Mouse (Mus musculus): ENCODE measurements around the gene Gm43951.
"Not testable (repeated sequence)": the region's sequence is repeated elsewhere in the genome, so short reads cannot be mapped to it uniquely, and the experiment has no call there.

Gm43951 gene

GRCm38 (mm10) chr11:72203440-72203839, 3.2 kb downstream of the Gm43951 start:
- no peak for DNase-seq (ENCODE audit: low spot score in 2 of 2)

GRCm38 (mm10) chr11:72196506-72196905, 10.1 kb downstream of the Gm43951 start:
- DNase-seq (ENCODE audit: low spot score in 2 of 2), result no peak

DNA sequence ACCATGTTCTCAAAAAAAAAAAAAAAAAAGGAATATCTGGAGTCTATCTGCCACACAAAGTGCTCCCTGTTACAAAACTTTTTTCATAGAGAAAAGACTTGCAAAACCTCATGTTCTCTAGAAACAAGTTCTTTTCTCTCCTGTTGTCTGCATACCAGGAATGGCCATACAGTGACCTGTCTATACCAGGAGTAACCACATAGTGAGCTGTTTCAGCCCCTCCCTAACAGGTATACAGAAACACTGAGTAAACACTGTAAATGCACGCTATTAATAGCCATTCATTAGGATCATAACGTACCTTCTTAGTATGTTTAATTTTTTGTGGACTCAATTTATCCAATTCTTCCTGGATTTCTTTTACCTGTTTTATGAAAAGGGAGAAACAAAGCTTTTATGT, 12.4 kb downstream of the Gm43951 start:
- no peak for DNase-seq (ENCODE audit: low spot score in 2 of 2)

DNA sequence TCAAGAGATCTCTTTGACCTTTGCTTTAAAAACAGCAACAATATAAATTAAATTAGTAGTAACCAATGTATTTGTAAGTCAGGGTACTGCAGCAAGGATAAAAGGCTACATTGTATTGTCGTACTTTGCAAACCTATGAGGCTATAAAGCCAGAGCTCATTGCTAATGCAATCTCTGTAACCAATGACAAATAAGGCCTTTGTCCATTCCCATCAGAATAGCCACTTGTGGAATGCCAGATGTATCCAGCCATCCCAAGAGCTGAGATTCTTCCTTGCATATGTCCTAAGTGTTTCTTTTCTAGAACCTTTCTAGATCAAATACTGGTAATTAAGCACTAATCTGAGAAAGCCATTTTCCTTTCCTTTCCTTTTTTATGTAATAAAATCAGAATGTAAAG, 15.8 kb downstream of the Gm43951 start:
- no peak for DNase-seq (ENCODE audit: low spot score in 2 of 2)

- no peak for DNase-seq (ENCODE audit: low spot score in 2 of 2)
Measured at GRCm38 (mm10) chr11:72184252-72184651, 22.4 kb downstream of the Gm43951 start.

GRCm38 (mm10) chr11:72181136-72181535, 25.5 kb downstream of the Gm43951 start:
- DNase-seq (ENCODE audit: low spot score in 2 of 2), result no peak

- no peak for DNase-seq (ENCODE audit: low spot score in 2 of 2)
Measured at GRCm38 (mm10) chr11:72180556-72180955, 26.1 kb downstream of the Gm43951 start.

- DNase-seq (ENCODE audit: low spot score in 2 of 2), result no peak
Measured at GRCm38 (mm10) chr11:72176553-72176952, 30.1 kb downstream of the Gm43951 start.

- DNase-seq (ENCODE audit: low spot score in 2 of 2), result no peak
Measured at GRCm38 (mm10) chr11:72175966-72176365, 30.7 kb downstream of the Gm43951 start.

DNA sequence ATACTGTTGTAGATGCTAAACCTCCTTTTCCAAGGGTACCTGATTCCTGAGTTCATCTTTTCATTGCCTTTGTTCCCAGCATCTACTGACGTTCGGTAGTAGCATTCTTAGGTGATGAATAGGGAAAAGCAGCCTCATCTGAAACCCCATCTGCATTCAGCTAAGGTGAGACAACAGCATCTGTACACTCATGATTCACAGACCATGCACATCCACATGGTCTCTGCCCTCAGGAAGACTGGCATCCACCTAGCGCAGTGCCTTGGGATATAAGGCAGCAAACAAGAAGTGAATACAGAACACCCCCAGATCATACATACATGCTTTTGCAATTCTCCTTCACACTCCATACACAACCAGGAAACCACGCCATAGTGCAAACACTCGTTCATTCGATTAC, 31.9 kb downstream of the Gm43951 start:
- DNase-seq (ENCODE audit: low spot score in 2 of 2), result no peak

- DNase-seq (ENCODE audit: low spot score in 2 of 2), result no peak
Measured at GRCm38 (mm10) chr11:72173506-72173905, 33.1 kb downstream of the Gm43951 start.

DNA sequence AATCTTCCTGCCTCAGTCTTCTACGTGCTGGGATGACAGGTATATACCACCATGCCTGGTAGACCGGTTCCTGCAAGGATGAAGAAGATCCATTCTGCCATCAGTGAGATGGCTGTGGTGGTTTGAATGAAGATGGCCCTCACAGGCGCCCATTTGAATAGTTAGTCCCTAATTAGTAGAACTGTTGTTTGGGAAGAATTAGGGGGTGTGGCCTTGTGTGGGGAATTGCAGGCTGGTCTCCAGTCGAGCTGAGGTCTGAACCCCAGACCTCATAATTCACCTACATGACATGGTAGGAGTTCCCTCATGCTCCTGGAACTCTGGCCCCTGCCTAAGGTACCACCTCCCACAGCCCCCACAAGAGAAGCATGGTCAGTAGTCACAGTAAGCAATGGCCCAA, 34.7 kb downstream of the Gm43951 start:
- DNase-seq (ENCODE audit: low spot score in 2 of 2), result not testable (repeated sequence)

GRCm38 (mm10) chr11:72169871-72170270, 36.8 kb downstream of the Gm43951 start:
- no peak for DNase-seq (ENCODE audit: low spot score in 2 of 2)

DNA sequence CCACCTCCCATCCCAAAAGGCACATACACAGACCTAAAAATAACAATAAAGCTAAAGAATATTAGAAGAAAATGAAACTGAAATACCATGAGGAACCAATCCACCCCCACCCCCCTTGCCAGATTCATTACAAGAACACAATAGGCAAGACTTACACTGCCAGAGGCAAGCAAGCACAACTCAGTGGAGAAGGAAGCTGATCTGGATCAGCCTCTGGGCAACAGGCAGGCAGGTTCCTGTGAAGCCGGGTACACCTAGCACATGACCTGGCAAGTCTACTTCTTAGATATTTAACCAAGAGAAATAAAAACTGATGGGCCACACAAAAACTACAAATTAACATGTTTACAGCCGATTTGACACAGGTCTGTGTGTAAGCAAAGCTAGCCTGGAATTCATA, 43.4 kb downstream of the Gm43951 start:
- no peak for DNase-seq (ENCODE audit: low spot score in 2 of 2)

- peak; percentile 50 to 54 for DNase-seq (ENCODE audit: low spot score in 2 of 2)
Measured at GRCm38 (mm10) chr11:72156624-72157023, 50.0 kb downstream of the Gm43951 start.

DNA sequence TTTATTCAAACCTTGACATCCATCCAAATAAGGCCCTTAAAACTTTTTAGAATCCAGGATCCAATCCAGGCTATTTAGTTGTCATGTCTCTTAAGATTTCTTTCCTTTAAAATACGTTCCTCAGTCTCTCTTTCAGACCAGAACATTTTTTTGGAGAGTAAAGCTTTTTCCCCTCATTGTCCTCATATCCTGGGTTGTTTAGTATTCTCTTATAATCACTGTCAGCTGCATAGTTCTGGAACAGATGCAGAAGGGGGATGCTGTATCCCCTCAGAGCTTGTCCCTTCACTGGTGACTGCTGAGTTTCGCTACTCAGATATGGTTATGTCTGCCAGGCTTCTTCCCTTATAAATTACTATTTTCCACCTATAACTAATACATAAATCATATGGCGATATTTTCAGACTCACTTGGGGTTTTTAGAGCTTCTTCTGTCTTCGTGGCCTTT, 50.6 kb downstream of the Gm43951 start:
- DNase-seq (ENCODE audit: low spot score in 2 of 2), result no peak

DNA sequence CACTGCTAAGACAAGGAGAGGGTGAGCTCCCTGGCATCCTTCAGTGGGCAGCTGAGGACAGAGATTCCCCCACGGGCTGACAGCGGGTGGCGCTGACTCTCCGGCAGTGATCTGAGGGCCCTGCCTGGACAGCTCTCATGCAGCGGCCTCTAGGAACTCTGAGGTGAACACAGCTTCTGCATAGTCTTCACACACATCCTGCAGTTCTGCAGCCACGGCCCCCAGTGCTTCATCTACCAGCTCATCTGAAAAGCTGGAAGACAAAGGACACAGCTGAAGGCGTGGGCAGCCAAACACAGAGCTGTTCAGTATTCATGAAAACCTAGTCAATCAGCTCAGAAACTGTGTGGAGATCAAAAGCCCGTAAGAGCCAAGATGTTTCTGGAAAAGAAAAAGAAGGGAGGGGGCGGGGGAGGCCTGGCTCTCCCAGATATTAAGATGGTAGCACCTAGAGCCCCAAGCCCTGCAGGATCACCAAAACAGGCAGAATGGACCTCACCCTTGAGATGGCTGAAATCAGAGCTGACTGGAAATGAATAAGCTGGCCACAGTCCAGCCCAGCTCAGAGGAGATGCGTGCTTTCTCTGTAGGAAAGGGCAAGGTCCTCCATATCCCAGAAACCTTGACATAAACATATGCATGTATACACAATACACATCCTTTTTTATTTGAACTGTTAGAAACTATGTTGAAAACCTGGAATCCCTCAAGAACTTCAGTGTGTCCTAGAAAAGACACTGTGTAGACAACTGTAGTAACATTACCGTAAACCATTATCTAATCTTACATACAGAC, 51.3 kb downstream of the Gm43951 start:
- DNase-seq (ENCODE audit: low spot score in 2 of 2), result peak; percentile 46 to 66
